Mouse (Mus musculus) urinary bladder, adult 2 months (tissue): ENCODE results near the gene Rassf3. TPM values are rescaled to one million over a fixed set of nuclear protein-coding genes. Genes with fewer than 3 reads are reported as not detected.
A peak's percentile ranks its signal among the peaks of the same experiment; 100 is the strongest.

Experiments
- DNase-seq: peaks from one replicate; pipeline ENCODE4 v3.0.0; 2022; ENCODE audit warnings: low spot score
- polyA plus RNA-seq: library from polyadenylated mRNA; depleted of rRNA; stranded (reverse); fragments of >200 nt; gene quantifications from 2 replicates; pipeline ENCODE4 v1.2.3, GENCODE M21; 2012

Gene Rassf3
- polyA plus RNA-seq, 1 experiment: 106 TPM

DNA sequence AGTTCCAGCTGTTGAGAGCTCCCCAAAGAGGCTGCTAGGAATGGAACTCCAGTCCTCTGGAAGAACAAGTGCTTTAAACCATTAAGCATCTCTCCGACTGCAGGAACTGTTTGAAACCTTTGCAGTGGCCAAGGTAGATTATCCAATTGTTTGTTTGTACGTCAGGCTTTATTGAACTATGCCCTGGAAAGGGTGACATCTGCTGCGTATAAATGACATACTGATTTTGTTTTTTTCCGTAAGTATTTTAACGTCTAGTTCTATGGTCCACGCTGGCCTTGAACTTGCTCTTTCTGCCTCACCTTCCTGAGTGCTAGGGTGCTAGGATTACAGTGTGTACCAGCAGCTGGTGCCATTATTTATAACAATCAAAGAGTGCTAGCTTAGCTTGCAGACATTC lies 13.8 kb upstream of the Rassf3 start:
- no peak for DNase-seq

DNA sequence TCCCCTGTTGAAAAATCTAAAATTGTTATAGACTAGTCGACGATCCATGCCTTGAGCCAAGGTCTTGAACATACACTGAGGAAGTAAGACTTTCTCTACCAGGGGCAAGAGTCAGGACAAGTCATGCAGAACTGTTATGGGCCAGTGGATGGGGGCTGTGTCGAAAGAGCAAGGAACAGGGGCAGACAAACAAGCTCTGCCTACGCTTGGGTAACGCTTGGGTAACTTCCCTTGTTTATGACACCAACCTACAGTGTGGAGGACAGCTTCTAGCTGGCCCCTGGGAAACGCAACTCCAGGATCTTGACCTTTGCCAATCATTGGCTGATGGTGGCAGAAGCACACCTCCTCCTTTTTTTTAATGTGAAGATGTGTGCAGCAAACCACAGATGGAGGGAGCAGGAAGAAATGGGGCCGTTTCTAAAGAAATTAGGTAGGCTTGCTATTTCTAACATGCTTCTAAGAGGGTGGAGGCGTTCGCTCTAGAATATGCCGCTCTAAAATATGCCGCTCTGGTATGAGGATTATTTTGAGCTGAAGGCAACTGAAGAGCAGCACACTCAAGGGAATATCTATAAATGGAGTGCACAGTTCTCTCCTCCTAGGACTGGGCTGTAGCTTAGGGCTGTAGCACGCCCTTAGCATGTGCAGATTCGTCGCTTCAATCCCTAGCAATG lies 12.6 kb upstream of the Rassf3 start:
- no peak for DNase-seq

DNA sequence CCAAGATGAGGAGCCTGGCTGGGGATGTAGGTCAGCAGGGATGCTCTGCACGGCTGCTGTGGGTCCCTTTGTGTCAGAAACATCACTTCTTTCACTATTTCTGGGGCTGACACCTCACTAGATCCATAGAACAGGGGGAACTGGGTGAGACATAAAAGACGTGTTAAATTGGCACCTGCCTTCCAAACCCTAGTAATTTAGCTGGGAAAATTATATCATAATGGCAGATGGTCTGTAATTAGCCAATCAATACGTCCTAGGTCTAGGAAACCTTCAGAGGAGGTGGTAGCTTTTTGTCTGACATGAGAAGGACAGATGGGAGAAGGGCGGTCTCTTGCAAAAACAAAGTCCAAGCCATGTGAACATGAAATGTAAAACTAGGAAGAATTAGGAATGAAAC lies 11.6 kb upstream of the Rassf3 start:
- DNase-seq: no peak

DNA sequence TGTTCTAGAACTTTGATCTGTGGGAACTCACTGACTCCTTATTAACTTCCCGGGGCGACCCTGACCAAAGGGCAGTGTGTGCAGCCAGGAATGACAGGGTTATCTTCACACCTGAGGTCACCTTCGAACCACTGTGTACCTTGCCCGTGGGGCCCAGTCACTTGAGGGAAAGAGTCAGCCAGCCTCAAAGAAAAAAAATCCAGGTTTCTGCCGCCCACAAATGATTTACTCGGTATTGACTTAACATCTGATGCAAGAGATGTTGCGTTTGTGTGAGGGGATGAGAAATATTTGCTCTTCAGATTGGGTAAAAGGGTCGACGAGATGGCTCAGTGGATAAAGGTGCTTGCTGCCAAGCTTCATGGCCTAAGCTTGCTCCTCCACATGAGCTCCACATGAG lies 10.2 kb upstream of the Rassf3 start:
- DNase-seq: no peak

DNA sequence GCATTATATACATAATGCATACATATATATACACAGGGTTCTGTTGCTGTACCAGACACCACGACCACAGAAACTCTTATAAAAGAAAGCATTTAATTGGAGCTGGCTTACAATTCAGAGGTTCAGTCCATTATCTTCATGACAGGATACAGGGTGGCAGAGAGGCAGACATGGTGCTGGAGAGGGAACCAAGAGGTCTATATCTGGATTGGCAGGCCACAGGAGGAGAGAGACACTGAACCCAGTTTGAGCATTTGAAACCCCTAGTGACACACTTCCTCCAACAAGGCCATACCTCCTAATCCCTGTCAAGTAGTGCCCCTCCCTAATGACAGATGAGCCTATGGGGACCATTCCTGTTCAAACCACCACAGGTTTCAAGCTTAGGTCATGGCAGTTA lies 7.2 kb upstream of the Rassf3 start:
- DNase-seq: no peak

DNA sequence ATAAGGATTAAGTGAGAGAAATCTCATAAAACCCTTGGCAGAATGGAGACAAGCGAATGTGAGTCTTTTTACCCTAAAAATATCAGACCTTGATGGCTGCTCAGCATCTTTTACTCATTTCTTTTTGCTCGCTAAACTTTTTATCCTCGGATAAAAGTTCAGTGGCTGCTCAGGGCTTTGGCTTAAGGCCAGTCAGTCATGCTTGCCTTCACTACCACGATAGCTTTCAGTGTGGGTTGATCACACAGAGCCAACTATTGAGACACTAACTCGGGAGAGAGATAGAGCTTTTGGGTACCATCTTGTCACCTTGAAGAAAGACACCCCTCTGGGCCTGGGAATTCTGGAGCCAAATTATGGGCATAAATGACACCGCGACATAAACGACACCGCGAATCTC lies 5.0 kb upstream of the Rassf3 start:
- DNase-seq: no peak

DNA sequence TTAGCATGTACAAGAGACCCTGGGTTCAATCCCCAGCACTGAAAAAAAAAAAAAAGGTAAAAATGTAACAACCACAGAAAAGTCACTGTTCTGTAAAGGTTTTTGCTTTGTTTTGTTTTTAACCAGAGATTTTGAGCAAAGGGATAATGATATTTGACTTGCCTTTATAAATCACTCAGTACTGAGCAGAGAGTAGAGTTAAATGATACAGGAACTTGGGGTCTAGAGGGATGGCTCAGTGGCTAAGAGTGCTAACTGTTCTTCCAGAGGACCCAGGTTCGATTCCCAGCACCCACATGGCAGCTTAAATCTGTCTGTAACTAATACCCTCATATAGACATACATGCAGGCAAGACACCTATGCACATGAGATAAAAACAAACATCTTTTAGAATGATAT lies 3.8 kb upstream of the Rassf3 start:
- DNase-seq: no peak

DNA sequence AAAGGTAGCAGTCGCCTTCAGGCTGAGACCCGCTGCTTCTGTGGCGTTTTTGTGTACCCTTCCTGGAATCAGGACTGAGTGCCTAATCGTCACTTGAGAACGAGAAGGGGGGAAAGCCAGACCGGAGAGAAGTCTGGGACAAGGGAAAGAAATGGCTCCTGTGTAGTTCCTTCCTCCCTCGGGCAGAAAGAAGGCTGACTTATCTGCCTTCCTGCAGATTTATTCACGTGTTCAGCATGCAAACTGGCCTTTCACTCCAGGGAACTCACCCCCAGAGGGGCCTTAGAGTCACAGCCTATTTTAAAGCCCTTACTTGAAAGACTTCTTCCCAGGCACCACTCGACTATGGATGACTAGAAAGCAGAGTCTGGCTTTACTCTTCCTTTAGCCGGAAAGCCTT lies 1.3 kb upstream of the Rassf3 start:
- DNase-seq: no peak

DNA sequence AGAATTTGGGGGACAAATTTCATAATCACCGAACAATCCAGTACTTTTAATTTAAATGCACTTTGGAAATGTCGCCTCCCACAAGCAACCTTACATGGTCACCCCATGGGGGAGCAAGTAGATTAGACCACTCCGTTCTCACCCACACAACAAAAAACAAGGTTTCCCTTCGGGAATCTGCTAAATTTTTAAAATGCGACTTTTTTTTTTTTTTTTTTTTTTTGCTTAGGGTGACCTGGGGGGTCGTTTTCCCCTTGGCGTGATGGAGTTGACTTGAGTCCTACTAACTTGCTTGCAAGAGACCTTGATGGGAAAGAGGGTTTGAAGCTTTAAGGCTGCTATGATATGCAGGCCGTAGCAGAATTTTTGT lies 806 bp upstream of the Rassf3 start:
- DNase-seq: no peak

DNA sequence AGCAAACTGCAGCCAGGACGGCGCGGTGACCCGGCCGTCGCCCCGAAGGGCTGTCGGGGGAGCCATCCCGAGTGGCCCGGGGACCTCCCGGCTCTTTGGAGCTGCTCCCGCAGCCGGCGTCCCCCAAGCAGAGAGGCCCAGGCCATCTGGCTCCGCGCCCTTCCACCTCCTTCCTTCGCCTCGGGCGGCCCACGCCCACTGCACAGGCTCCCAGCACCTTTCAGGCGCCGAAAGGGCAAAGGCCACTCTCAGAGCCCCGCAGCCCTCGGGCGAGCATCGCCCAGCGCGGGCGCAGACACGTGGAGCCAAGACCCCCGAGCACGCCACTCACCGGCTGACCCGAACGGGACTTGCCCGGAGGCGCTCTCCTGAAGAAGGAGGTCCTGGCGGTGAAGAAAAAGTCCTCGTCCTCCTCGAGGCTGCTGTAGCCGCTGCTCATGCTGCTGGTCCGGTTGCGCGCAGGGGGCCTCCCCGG lies 438 bp downstream of the Rassf3 start:
- peak; percentile 71 for DNase-seq

DNA sequence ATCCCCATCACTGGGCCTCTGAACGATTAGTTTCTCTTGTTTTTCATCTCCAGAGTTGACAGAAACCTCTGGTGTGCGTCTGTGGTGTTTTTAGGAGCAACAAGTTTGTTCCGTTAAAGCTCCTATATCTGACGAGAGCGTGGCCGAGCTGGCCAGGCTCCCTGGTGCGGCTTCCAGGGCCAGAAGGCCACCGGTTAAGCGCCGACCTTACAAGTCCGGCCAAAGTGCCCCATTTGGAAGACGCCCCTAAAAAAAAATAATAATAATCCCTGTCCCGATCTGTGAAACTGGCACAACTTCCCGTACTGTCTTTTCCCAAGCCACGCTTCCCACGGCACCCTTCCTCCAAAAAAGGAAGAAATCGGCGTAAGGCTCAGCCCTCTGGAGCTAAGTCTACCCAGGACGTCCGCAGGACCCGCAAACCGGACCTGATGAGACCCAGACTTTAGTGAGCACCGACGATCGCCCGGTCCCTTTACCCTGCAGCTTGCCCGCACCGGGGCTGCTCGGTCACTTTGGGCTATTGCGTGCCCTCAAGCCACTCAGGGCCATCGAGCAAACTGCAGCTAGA lies 961 bp downstream of the Rassf3 start:
- no peak for DNase-seq

DNA sequence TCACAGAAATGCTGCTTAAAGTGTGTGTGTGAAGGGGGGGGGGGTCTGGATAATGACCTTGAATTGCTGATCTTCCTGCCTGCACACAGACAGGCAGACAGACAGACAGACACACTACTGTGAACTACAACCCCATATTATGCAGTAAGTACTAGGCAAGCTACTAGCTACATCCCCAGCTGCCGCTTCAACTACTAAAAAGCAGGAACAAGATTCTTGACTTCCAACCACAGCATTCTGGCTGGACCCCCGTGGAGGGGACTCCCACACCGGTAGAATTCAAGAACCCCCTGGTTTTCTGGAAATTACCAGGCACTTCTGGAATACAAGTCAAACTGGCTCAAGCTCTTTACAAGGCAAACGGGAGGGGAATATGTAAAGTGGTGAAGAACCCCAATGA lies 1.9 kb downstream of the Rassf3 start:
- no peak for DNase-seq

DNA sequence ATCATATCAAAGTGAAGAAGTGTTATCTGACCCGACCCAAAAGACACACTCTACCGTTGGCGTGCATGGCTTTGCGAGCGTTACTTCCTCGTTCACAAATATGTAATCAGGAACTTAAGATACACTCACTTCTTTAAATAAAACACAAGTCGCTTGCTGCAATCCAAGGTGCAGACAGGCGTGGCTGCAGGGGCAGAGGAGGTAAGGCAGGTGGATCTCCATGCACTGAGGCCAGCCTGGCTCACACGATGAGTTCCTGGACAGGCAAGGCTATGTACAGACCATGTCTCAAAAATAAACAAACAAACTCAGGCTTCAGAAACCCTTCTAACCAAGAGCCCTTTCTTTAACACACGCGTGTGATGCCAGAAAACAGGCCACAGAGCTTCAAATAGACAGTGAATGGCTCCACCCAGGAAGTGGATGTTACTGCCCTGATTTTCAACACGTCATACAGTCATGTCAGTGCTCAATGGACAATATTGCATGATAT lies 2.4 kb downstream of the Rassf3 start:
- no peak for DNase-seq

DNA sequence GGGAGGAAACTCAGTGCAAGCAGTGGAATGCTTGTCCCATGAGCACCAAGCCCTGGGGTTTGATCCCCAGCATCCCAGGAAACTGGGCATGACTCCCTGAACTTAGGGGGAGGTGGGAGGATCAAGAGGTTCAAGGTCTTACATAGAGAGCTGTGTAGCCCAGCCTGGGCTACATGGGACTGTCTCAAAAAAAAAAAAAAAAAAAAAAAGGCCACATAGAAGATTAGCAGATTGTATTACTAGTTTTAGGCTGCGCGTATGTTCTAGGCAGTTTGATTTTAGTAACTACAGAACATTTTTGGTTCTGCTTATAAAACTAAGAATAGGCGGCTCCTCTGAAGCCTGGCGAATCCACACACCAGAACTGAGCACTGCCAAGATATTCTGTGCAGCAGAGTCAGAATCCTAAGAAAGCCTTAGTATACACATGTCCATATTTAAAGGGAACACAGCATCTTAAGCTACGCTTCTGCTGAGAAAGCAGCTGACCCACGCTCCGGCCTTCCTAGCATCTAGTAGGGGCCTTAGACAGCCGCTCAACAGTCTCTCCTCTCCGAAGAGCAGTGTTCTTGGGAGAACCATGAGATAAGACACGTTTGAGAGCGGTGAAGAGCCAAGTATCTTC lies 3.4 kb downstream of the Rassf3 start:
- no peak for DNase-seq

DNA sequence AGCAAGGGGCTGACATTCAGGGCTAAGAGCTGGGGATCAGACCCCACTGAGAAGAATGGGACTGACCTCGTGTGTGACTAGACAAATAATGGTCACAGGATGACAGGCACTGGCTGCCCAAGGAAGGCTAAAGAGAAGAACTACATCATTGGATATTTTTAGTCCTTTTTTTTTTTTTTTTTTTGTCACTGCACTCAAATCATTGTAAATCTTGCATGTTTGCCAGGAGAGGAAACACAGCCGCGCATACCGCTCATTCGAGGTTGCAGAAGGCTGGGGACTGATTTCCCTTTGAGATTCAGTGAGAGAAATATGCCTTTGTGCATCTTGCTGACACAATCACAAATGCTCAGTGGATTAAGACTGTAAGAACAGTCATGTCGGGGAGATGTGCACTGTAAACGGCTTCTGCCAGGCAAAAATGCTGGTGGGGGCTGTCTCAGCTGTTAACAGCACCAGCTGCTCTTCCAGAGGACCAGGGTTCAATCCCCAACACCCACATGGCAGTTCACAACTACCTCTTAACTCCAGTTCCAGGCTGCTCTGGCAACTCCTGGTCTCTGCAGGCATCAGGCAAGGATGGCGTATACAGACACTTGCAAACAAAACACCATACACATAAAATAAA lies 4.5 kb downstream of the Rassf3 start:
- no peak for DNase-seq

DNA sequence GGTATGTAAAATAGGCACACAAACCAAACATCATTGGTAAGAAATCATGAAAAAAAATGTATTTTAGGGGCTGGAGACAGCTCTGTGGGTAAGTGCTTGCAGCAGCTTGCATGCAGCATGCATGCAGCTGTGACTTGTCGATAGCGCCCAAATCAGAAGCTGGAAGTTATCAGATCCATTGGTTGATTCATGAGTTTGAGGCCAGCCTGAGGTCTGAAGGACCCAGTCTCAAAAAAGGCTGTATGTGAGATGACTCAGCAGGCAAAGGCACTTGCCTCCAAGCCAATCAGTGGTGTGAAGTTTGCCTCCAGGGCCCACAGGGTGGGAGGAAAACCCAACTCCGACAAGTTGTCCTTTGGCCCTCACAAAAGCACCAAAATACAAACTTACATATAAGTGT lies 6.5 kb downstream of the Rassf3 start:
- DNase-seq: no peak

DNA sequence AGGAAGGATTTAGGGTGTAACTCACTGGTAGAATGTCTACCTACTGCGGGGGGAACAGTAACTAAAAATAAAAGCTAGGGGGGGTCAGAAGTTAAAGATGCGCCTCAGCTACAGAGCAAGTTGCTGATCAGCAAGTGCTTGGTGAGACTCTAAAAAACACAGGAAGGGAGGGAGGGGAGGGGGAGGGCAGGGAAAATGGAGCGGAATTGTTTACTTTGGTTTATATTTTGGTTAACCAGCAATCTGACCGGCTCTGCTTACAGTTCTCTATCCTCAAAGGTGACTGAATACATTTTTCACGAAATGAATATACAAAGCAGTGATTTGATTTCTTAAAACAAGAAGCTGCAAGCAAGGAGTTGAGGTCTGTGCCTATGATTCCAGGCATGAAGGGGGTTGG lies 7.2 kb downstream of the Rassf3 start:
- DNase-seq: no peak

DNA sequence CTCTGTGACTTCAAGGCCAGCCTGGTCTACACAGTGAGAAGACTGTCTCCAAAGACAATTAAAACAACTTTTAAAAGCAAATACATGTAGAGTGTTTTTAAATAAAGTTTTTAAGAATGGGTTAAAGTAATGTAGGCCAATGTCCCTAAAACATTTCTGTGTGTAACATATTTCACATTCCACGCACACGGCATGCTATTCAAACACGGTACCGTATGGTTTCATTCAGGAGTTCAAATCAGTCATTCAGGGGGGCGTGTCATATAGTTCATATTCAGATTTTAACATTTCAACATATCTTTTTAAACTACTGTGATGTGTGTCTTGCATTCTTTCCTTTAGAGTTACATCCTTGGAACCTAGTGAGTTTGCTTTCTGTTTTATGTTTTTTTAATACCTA lies 7.9 kb downstream of the Rassf3 start:
- DNase-seq: no peak

DNA sequence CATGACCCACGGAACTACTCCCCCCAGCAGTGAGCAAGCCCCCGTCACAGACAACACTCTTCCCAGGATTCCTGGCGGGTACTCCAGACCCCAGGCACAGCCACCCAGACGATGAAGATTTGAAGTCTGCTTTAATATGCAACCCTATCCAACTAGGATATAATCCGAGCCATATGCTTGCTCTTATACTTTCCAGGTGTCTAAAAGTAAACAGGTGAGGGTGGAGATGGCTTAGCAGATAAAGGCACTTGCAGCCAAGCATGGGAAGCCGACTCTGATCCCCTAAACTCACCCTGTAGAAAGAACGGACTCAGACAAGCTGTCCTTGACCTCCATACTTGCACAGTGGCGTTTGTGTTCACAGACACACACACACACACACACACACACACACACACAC lies 8.4 kb downstream of the Rassf3 start:
- no peak for DNase-seq

DNA sequence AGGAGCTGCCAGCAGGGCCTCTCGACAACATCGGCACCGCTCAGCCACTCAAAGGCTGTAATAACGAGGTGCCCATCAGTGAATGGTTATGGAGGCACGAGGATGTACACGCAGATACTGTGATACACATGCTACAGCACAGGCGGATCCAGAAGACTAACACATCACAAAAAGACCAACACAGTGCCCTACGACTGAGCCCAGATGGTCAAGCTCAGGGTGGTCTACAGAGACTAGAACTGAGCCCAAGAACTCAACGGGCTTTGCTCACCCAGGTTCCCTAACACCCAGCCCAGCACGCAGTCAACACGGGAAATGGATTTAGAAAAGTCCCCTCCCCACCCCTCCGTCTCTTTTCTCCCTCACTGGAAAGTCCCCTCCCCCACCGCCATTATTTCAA lies 9.1 kb downstream of the Rassf3 start:
- DNase-seq: no peak

DNA sequence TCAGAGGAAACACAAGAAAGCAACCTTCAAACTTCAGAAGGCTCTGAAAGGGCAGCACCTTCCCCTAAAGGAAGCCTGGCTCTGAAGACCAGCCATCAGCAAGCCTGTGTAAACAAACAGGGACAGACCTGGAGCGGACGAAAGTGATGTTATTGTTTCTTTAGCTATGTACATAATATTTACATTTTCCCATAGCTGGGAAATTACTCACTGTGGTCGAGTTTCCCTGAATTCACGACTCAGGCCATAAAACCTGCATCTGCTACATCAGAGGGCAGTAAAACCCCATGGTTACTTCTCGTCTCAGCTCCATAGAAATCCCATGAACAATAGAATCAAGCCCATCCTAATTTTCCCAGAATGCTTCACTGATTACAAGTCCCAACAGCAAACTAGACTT lies 11.1 kb downstream of the Rassf3 start:
- DNase-seq: no peak

DNA sequence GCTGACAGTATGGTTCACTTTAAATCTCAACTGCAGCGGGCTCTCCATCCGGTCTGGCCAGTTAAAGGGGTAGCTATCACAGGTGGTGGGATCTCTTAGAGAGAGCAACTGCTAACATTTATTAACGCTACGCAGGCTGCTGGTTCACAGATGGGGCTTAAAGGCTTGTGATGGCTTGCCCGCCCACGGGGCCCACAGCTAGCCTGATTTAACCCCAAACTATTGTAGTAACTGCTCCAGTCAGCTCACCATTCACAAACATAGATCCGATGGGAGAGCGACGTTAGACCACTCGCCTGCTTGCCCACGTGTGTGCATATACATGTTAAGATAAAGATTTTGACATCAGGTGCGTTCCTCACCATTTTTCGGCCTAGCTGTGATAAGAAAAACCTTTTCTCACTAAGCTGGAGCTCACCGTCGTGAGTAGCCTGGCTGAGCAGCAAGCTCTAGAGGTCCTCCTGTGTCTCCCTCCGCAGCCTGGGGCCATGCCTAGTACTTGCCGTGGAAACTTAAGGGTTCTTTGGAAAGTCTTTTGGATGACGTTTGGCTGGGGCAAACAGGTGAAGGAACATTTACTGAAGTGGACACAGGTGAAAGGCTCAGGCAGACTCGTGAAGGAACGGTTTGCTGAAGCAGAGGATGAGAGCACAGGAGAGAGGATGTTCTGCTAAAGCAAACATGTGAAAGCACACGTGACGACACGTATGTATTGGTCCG lies 13.8 kb downstream of the Rassf3 start:
- no peak for DNase-seq
